Mouse (Mus musculus) brain, embryonic 14.5 days (tissue): ENCODE measurements at regions not wholly inside any gene's neighbourhood (a gene's known extent, or its start where the extent isn't known, plus 50 kb on each side); places are given as distances from the start of the nearest gene placed in this dataset.

Experiments used
- CTCF ChIP-seq: fragments of 200-500 bp; IDR thresholded peaks from 2 replicates; pipeline ENCODE4 v1.5.1; 2012; ENCODE audit warnings: inconsistent platforms, mild to moderate bottlenecking, moderate library complexity, borderline replicate concordance; ENCODE audit not compliant: insufficient read depth, insufficient read length; ENCODE audit errors: extremely low read depth
- POLR2A ChIP-seq: fragments of 200-500 bp; IDR thresholded peaks from 2 replicates; pipeline ENCODE4 v1.6.1; 2012; ENCODE audit warnings: mild to moderate bottlenecking, inconsistent platforms, borderline replicate concordance; ENCODE audit not compliant: poor library complexity, insufficient read depth, insufficient read length, severe bottlenecking; ENCODE audit errors: extremely low read depth

DNA sequence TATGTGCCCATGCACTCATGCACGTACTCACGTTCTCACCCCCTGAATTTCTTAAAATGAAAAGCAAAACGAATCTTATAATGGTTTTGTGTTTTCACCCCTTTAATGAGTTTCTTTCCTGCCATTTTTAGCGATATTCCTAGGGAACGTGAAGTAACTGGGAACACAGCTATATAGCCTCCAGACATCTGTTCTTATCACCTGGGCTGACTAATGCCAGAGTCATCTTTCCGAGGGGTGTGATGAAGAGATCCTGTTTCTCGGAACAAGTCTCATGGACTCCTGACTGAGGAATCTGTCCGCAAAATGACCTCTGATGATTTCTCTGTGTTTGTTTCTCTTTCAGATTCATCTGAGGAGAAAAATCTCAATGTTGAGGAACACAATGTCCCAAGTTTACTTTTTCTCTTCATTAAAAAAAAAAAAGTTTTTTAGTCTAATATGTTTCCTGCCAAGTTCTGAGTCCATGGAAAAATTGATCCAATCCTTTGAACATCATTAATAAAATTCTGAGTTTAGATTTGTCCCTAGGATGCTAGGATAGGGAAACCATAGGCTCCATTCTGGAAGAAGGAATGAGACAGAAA lies 435.7 kb upstream of the Tshz3 start:
- no peak for TF ChIP-seq CTCF
- no peak for TF ChIP-seq POLR2A
